Mouse (Mus musculus): ENCODE measurements at regions not wholly inside any gene's neighbourhood (a gene's known extent, or its start where the extent isn't known, plus 50 kb on each side); places are given as distances from the start of the nearest gene placed in this dataset.

DNA sequence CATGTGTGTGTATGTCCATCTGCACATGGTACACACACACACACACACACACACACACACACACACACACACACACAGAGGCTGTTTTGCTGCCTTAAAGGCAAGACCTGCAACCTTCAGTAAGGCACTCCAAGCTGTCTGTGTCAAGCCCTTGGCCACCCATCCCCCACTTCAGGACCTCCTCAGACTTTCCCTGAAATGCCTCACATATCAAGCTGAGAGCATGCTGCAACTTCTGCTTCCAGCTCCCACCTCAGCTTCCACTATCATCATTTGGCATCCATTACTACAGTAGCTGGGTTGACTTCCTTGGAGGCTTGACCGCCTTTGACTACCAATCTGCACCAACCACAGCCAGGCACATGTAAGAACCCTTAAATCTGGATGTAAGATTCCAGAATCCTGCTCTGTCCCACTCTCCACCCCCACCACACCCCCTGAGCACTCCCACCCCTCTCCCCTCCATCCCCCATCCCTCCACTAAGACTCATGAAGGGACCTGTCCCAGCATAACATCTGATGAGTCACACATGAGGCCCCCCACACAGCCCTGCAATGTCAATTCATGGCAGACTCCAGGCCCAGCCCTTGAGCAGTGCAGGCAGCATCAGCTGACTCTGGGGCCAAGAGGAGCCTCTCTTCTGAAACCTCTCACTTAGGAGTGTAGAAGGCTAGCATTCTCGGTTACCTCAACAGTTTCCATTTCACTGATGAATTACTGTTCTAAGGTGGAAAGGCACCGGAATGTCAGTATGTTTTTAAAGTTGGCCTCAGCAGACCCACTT, 196.8 kb upstream of the Dio3 start:
- DNase-seq (ENCODE audit: low read depth) = no peak

DNA sequence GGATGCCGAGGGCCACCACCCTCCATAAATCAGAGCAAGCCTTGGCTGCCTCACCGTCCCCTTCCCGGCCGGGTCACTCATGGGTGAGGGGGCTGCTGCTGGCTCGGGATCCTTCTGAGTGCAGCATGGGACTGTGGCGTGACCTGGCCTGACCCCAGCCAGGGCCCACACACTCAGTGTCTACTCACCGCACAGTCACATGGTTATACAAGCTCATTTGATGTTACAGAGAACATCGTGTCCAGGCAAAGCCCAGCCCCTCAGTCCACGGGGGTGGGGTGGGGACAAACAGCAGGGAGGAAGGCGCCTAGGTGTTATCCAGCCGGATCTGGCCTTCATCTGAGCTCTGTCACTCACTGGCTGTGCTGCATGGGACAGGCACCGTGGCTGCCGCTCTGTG, 195.9 kb upstream of the Dio3 start:
- no peak for DNase-seq (ENCODE audit: low read depth)

DNA sequence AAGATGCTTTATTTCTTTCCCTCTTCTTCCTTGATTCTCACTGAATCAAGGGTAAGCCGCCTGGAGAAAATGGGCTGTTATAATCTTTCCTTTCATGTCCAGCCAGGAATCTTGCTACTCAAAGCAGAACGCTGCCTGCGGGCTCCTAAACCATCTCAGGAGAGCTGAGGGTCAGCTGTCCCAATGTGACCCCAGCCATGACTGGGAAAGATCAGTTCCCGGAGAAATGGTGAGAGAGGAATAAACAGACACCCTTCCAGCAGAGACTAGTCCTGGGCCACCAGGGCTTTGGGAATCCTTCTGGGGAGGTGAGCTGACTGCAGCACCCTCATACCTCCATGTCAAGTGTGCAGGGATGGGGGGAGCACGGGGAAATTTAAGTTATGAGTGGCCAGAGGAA, 195.4 kb upstream of the Dio3 start:
- no peak for DNase-seq (ENCODE audit: low read depth)

DNA sequence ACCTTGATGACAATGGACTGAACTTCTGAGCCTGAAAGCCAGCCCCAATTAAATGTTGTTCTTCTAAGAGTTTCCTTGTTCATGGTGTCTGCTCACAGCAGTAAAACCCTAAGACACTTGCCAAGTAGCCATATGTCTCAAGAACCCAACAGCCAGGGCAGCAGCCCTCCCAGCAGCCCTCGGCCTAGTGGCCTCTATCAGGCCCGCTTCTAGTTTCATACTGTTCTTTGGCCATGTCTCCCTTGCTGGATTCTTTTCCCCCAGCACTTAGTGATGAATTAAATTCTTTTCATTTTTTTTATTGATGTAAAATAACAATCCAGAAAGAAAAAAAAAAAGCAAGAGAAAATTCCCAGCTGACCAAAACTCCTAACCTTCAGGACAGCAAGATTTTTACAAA, 191.9 kb upstream of the Dio3 start:
- DNase-seq (ENCODE audit: low read depth) = no peak

DNA sequence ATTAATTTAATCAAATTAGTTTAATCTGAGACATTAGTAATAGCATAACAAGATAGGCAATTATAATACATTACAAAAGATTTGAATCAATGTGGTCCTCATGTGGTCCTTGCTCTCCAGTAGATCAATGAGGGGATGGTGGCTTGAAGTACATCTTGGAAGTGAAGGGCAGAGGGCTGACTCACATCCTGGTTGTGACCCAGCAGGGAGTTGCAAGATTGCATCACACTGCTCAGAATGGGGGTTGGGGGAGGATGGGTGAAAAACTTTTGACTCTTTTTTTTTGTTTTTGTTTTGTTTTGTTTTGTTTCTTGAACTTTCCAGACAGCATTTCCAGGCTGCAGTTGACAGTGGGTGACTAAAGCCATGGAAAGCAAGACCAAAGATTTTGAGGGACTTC, 191.1 kb upstream of the Dio3 start:
- DNase-seq (ENCODE audit: low read depth) = no peak

GRCm38 (mm10) chr12:110102186-110102585, 176.7 kb upstream of the Dio3 start:
- no peak for DNase-seq (ENCODE audit: low read depth)

DNA sequence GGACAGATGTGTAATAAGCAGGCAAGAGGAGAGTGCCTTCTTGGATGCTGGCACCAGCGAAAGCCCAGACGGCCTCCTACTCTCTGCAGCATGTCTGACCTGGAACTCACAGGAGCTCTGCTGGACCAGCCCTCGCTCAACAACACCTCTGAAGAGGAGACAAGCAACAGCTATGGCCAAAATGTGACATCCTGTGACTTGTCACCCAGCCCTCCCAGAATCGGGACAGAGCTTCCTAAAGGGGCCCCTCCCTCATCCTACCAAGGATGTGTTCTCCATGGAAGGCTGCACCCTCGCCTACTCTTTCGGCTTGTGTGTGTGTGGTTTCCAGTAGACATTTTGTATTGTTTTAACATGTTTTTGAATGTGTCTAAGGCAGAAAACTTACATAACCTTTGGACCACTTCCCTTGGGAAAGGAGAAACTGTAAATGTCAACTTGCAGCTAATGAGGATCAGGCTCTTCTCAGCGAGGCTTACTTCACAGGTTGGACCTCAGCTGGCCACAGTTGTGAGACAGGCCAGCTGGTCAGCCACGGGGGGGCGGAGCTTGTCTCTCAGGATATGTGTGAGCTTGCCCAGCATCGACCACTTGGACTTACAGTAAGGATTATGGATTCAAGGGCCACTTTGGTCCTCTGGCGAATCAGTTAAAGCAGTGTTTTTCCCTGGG, 166.7 kb upstream of the Dio3 start:
- DNase-seq (ENCODE audit: low read depth) = no peak

- DNase-seq (ENCODE audit: low read depth) = no peak
Observed at GRCm38 (mm10) chr12:110112723-110113105, 166.2 kb upstream of the Dio3 start.

DNA sequence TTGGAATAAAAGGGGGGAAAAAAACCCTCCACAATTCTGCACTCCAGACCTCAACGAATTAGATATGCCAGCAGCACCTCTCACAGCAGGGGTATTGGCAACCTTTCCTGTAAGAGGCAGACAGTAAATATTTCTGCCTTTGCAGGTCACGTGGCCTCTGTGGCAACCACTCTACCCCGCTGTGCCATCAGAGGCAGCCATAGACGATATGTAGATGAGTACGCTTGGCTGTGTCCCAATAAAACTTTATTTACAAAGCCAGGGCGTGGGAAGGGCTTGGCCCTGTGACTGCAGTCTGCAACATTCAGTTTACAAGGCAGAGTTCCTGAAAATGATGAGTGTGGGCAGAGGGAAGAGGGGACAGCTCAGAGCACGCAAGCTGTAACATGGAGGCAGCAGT, 158.7 kb upstream of the Dio3 start:
- no peak for DNase-seq (ENCODE audit: low read depth)

GRCm38 (mm10) chr12:110122976-110123375, 155.9 kb upstream of the Dio3 start:
- DNase-seq (ENCODE audit: low read depth) = no peak

DNA sequence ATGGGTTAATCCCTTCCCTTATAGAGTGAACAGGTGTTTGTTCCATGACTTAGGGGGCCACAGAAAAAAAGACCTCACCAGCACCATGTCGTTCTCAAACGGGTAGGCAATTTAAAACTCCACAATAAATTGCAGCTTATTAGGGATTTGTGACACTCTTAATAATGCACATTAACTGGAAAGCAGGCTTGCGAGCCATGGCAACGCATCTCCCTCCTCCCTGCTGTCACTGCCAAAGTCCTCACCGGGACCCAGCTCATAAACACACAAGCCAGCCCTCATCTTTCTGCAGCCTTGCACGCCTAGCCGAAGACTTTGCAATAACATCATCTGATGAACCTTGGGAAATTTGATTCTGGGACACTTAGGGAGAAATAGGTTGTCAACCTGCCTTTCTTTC, 152.3 kb upstream of the Dio3 start:
- no peak for DNase-seq (ENCODE audit: low read depth)

DNA sequence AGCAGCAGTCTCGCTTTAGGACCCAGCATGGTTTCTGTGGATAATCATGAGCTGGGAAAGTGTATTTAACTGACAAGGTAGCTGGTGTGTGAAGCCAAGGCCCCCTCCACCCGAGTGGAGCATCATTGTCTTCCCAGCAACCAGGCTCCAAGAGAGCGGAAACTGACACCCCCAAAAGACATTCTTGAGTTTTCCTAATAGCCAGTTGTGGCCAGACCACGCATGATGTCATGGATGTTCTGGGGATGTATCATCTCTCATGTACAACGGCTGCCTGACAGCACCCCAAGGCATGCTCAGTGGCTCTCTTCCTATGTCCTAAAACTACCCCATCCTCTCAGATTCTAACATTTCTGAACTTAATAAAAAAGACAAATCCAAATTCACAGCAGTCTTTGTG, 133.5 kb upstream of the Dio3 start:
- no peak for DNase-seq (ENCODE audit: low read depth)

DNA sequence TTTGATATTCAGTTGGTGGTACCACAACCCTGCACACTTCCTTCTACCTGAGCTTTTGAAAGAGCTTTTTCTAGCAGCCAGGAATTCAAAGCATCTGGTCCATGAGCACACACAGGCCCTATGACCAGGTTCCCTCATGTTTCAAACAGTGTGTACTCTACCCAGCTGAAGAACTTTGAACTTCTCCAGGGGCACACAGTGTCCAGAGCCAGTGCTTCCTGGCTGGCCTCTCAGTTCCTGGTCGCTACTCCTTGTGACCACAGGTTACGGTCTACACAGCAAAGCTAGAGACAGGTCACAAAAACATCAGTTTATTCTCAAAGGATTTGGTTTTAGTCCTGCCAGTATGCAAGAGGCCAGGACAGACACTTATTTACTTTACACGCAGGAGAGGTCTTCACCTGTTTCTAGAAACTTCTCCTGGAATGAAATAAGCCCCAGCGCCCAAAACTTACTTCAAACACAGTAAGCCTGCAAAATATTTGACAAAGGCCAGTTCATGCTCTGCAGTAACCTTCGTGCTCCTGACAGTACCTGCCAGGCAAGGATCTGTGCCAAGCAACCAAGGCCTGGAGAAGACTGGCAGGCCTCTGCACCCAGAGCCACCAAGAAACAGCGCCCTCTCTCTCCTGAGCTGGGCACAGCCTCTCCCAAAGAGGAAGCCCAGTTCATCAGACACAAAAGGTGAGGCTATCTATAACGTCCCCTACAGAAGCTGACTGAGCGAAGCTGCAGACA, 124.5 kb upstream of the Dio3 start:
- DNase-seq (ENCODE audit: low read depth) = no peak

- no peak for DNase-seq (ENCODE audit: low read depth)
Observed at GRCm38 (mm10) chr12:110154963-110155325, 123.9 kb upstream of the Dio3 start.

- DNase-seq (ENCODE audit: low read depth) = no peak
Observed at GRCm38 (mm10) chr12:110156441-110156840, 122.4 kb upstream of the Dio3 start.

GRCm38 (mm10) chr12:110157998-110158747, 120.7 kb upstream of the Dio3 start:
- no peak for DNase-seq (ENCODE audit: low read depth)

- no peak for DNase-seq (ENCODE audit: low read depth)
Observed at GRCm38 (mm10) chr12:110161306-110161705, 117.6 kb upstream of the Dio3 start.

DNA sequence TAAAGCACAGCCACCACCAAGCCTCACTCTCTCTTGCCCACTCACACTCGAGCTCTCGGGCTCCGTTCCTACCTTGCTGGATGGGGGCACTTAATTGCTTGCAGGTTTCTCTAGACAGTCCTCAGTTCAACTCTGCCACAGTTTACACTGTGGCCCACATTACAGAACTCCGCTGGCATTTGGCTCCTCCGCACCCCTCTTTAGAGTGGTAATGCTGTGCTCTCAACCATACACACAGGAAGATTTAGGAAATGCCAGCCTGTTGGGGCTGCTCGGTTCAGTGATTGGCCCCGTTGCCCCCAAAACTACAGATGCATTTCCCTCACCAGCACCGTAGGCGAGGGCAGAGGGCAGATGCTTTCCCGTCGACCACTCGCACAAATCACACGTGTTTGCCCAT, 113.4 kb upstream of the Dio3 start:
- no peak for DNase-seq (ENCODE audit: low read depth)

DNA sequence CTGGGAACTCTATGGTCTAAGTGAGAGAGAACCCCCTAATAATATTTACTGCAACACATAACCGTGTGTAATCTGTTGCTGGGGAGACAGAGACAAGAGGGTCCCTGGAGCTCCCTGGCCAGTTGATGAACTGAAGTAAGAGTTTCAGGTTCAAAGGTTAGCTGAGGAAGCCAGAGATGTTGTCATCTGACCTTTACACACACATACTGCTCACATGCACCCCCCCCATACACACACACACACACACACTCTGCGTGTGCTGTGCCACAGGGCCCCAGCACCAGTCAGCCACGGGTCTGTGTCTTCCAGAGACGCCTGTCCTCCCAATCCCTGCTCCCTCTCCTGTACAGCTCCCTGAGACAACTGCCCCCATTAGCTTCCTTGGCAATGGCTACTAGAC, 110.5 kb upstream of the Dio3 start:
- no peak for DNase-seq (ENCODE audit: low read depth)

DNA sequence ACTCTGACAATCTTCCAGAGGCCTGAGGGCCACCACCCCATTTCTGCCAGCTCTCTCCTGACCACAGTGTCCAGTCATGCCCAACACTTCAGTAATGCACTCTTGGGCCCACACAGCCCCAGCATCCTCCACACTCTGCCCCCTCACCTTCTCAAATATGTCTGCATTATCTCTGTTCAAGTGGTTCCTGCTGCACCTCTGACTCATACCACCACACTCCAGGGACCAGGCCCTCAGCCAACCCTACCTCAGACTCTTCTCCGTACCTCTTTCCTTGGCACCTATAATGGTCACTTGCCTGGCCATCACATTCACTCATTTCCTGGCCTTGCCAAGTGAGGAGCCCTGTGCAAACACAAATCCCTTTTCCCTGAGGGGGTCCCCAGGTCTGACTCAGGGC, 109.6 kb upstream of the Dio3 start:
- no peak for DNase-seq (ENCODE audit: low read depth)

DNA sequence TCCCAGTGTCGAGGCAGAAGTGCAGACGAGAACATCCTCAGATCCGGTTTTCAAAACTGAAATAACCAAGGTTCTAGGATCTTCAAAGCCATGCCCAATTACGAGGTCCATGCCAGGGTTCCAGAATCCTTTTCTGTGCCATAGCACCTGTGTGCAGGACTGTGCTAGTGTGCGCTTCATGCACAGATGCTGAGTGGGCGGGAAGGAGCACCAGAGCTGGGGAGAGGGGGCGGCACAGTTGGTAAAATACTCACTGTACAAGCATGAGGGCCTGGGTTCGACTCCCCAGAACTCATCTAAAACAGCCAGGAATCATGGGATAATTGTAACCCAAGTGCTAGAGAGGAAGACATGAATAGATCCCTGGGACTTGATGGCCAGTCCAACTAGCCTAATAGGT, 108.4 kb upstream of the Dio3 start:
- no peak for DNase-seq (ENCODE audit: low read depth)

- no peak for DNase-seq (ENCODE audit: low read depth)
Observed at GRCm38 (mm10) chr12:110177826-110178225, 101.0 kb upstream of the Dio3 start.

DNA sequence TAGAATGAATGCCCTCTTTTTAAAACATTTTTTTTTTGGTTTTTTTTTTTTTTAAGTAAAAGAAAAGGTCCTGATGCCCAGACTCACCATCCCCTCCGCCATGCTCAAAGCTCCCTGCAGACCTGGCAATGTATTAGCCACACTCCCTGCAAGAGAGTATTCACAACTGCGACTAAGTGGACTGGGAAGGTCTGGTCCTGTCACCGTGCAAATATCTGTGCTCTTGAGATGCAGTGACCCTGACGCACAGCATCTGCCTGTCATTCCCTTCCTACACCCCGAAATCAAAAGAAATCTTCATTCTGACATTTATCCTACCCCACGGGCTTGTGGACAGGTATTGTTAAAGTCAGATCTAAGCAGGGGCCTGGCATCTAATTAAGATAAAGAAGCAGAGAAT, 95.4 kb upstream of the Dio3 start:
- DNase-seq (ENCODE audit: low read depth) = no peak

Measured in induced T-regulatory cell, adult 2 months (primary cell).